Mouse (Mus musculus): ENCODE measurements around the gene Mlana. TPM values are rescaled to one million over a fixed set of nuclear protein-coding genes. Genes with fewer than 3 reads are reported as not detected.

The Mlana gene
- polyA plus RNA-seq, 1 experiment from 2014 or later = not detected

DNA sequence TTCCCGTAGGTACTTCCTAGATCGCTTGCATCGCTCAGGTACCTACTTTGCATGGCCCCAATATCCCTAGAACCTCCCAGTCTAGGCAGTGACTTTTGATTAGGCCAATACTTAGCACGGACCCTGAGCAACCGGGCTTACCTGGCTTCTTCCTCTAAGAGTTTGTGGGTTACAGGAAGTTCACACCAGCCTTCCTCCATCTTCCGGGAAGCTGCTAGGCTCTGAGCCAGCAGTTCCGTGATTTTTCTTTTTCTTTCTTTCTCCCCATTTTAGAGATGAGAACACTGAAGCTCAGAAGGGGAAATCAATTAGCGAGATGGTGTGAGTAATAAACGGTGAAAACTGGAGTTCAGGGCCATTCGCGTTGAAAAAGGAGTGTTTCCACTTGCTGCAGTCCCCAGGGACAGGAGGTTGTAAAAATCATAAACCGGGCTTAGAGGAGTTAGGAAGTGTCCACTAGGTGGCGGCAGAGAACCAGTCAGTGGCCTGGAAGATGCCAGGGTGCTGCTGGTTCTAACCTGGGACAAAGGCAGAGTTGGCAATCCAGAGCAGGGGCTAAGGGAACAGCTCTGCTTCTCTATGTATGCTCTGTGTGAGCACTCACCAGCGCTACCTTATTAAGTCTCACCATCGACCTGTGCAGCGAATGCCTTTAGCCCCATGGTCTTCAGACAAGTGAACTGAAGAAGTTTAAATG is 13.6 kb upstream of the Mlana start:
- Histone ChIP-seq H3K9me3 (replicated peaks; ENCODE audit: control insufficient read depth, low read length) (peaks cover 3% of the 10 kb centered on the region; the same call in 1 of the 2 replicates), H3K4me1 (ENCODE audit: control insufficient read depth, insufficient read depth, low read length) (no peaks in the 10 kb centered on the region), H3K9ac (ENCODE audit: low read length) (no peak overlapping the region), H3K4me2 (ENCODE audit: low read depth, low read length) (no peak overlapping the region), H3K27ac (ENCODE audit: low read length) (no peak overlapping the region), H3K36me3 (ENCODE audit: control insufficient read depth, insufficient read depth, low read length) (no peaks in the 10 kb centered on the region), H3K4me3 (replicated peaks; ENCODE audit: low read length) (no peak overlapping the region), H3K27me3 (ENCODE audit: control insufficient read depth, insufficient read depth, low read length) (no peaks in the 10 kb centered on the region)
- no peak for ATAC-seq (ENCODE audit: insufficient read depth, low FRiP score)
- 52% methylated on average over 16 of the region's 16 CpGs for WGBS

- 88% methylated on average over 10 of the region's 10 CpGs for WGBS
Measured at GRCm38 (mm10) chr19:29695071-29695470, 2.6 kb upstream of the Mlana start.

GRCm38 (mm10) chr19:29696309-29696708 is 1.3 kb upstream of the Mlana start:
- ATAC-seq (ENCODE audit: insufficient read depth, low FRiP score) = no peak
- WGBS = 90% methylated on average over 4 of the region's 4 CpGs
- Histone ChIP-seq H3K36me3 (ENCODE audit: control insufficient read depth, insufficient read depth, low read length) (no peaks in the 10 kb centered on the region), H3K4me3 (replicated peaks; ENCODE audit: low read length) (no peak overlapping the region), H3K4me2 (ENCODE audit: low read depth, low read length) (no peak overlapping the region), H3K9me3 (replicated peaks; ENCODE audit: control insufficient read depth, low read length) (no peaks in the 10 kb centered on the region), H3K27me3 (ENCODE audit: control insufficient read depth, insufficient read depth, low read length) (no peaks in the 10 kb centered on the region), H3K9ac (ENCODE audit: low read length) (no peak overlapping the region), H3K27ac (ENCODE audit: low read length) (no peak overlapping the region), H3K4me1 (ENCODE audit: control insufficient read depth, insufficient read depth, low read length) (no peaks in the 10 kb centered on the region)

More at GRCm38 (mm10) chr19:29695071-29695470, 2.6 kb upstream of the Mlana start:
- H3K4me3 ChIP-seq (replicated peaks; ENCODE audit: low read length) = no peak overlapping the region
- no peaks in the 10 kb centered on the region for H3K36me3 ChIP-seq (ENCODE audit: control insufficient read depth, insufficient read depth, low read length)
- no peak overlapping the region for H3K9ac ChIP-seq (ENCODE audit: low read length)
- H3K27ac ChIP-seq (ENCODE audit: low read length) = no peak overlapping the region
- no peaks in the 10 kb centered on the region for H3K4me1 ChIP-seq (ENCODE audit: control insufficient read depth, insufficient read depth, low read length)
- H3K27me3 ChIP-seq (ENCODE audit: control insufficient read depth, insufficient read depth, low read length) = no peaks in the 10 kb centered on the region
- no peak overlapping the region for H3K4me2 ChIP-seq (ENCODE audit: low read depth, low read length)
- H3K9me3 ChIP-seq (replicated peaks; ENCODE audit: control insufficient read depth, low read length) = no peaks in the 10 kb centered on the region
- no peak for ATAC-seq (ENCODE audit: insufficient read depth, low FRiP score)

DNA sequence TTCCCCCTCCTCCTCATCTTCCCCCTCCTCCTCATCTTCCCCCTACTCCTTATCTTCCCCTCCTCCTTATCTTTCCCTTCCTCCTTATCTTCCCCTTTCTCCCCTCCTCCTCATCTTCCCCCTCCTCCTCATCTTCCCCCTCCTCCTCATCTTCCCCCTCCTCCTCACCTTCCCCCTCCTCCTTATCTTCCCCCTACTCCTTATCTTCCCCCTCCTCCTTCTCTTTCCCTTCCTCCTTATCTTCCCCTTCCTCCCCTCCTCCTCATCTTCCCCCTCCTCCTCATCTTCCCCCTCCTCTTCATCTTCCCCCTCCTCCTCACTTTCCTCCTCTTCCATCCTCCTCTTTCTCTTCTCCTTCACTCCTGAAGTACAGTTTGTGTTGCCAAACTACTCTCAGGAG is 784 bp upstream of the Mlana start:
- Histone ChIP-seq H3K9me3 (replicated peaks; ENCODE audit: control insufficient read depth, low read length) (no peaks in the 10 kb centered on the region), H3K4me1 (ENCODE audit: control insufficient read depth, insufficient read depth, low read length) (no peaks in the 10 kb centered on the region), H3K27ac (ENCODE audit: low read length) (no peak overlapping the region), H3K4me2 (ENCODE audit: low read depth, low read length) (no peak overlapping the region), H3K36me3 (ENCODE audit: control insufficient read depth, insufficient read depth, low read length) (no peaks in the 10 kb centered on the region), H3K9ac (ENCODE audit: low read length) (no peak overlapping the region), H3K4me3 (replicated peaks; ENCODE audit: low read length) (no peak overlapping the region), H3K27me3 (ENCODE audit: control insufficient read depth, insufficient read depth, low read length) (no peaks in the 10 kb centered on the region)
- no peak for ATAC-seq (ENCODE audit: insufficient read depth, low FRiP score)

DNA sequence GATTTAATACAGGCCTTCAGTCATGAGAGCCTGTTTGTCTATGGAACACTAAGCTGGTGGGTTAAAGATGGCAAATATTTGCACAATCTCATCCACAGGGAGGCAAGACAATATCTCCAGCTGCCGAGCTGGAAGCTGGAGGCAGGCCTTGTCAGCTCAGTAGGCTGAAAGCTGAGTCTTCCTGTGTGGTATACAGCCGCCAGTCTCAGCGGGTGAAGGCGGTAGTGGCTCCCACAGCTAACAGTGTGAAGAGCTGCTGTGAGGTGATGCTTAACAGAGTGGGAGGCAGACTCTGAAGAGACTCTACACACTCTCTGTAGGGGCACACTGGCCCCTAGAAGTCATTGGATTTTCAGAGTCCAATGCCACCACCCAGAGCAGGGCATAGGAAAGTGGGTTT is 4.1 kb downstream of the Mlana start:
- no peak overlapping the region for H3K4me2 ChIP-seq (ENCODE audit: low read depth, low read length)
- H3K9me3 ChIP-seq (replicated peaks; ENCODE audit: control insufficient read depth, low read length) = no peaks in the 10 kb centered on the region
- WGBS = 58% methylated on average over 4 of the region's 4 CpGs
- H3K9ac ChIP-seq (ENCODE audit: low read length) = no peak overlapping the region
- H3K4me1 ChIP-seq (ENCODE audit: control insufficient read depth, insufficient read depth, low read length) = no peaks in the 10 kb centered on the region
- H3K36me3 ChIP-seq (ENCODE audit: control insufficient read depth, insufficient read depth, low read length) = no peaks in the 10 kb centered on the region
- no peak overlapping the region for H3K27ac ChIP-seq (ENCODE audit: low read length)
- no peak for ATAC-seq (ENCODE audit: insufficient read depth, low FRiP score)
- no peaks in the 10 kb centered on the region for H3K27me3 ChIP-seq (ENCODE audit: control insufficient read depth, insufficient read depth, low read length)
- no peak overlapping the region for H3K4me3 ChIP-seq (replicated peaks; ENCODE audit: low read length)

DNA sequence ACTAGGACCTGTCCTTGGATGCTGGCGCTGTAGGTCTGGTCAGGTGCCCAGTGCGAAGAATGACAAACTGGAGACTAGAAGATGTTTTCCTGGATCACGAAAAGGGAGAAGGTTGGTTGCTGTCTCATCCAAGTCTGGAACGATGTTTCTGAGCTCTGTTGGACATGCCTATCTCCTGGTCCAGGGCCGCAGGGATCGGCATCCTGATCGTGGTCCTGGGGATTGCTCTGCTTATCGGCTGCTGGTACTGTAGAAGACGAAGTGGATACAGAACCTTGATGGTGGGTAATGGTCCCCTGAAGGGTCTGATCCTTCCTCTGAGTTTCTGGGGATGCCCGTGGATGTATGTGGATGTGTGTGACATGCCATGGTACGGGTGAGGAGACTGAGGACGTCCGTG is 6.8 kb downstream of the Mlana start:
- H3K9ac ChIP-seq (ENCODE audit: low read length) = no peak overlapping the region

GRCm38 (mm10) chr19:29707314-29707898 is 9.8 kb downstream of the Mlana start:
- no peak for ATAC-seq (ENCODE audit: insufficient read depth, low FRiP score)
- Histone ChIP-seq H3K36me3 (ENCODE audit: control insufficient read depth, insufficient read depth, low read length) (no peaks in the 10 kb centered on the region), H3K27ac (ENCODE audit: low read length) (no peak overlapping the region), H3K9me3 (replicated peaks; ENCODE audit: control insufficient read depth, low read length) (no peaks in the 10 kb centered on the region), H3K4me2 (ENCODE audit: low read depth, low read length) (peak overlapping the region; percentile 47), H3K4me1 (ENCODE audit: control insufficient read depth, insufficient read depth, low read length) (no peaks in the 10 kb centered on the region), H3K4me3 (replicated peaks; ENCODE audit: low read length) (no peak overlapping the region; the same call in 1 of the 2 replicates), H3K27me3 (ENCODE audit: control insufficient read depth, insufficient read depth, low read length) (no peaks in the 10 kb centered on the region), H3K9ac (ENCODE audit: low read length) (no peak overlapping the region)
- 83% methylated on average over 9 of the region's 9 CpGs for WGBS

More for the DNA sequence above, 6.8 kb downstream of the Mlana start:
- ATAC-seq (ENCODE audit: insufficient read depth, low FRiP score) = no peak
- no peak overlapping the region for H3K4me2 ChIP-seq (ENCODE audit: low read depth, low read length)
- H3K36me3 ChIP-seq (ENCODE audit: control insufficient read depth, insufficient read depth, low read length) = no peaks in the 10 kb centered on the region
- no peaks in the 10 kb centered on the region for H3K4me1 ChIP-seq (ENCODE audit: control insufficient read depth, insufficient read depth, low read length)
- H3K27me3 ChIP-seq (ENCODE audit: control insufficient read depth, insufficient read depth, low read length) = no peaks in the 10 kb centered on the region
- WGBS = 91% methylated on average over 13 of the region's 13 CpGs
- H3K9me3 ChIP-seq (replicated peaks; ENCODE audit: control insufficient read depth, low read length) = no peaks in the 10 kb centered on the region
- H3K4me3 ChIP-seq (replicated peaks; ENCODE audit: low read length) = no peak overlapping the region
- no peak overlapping the region for H3K27ac ChIP-seq (ENCODE audit: low read length)

DNA sequence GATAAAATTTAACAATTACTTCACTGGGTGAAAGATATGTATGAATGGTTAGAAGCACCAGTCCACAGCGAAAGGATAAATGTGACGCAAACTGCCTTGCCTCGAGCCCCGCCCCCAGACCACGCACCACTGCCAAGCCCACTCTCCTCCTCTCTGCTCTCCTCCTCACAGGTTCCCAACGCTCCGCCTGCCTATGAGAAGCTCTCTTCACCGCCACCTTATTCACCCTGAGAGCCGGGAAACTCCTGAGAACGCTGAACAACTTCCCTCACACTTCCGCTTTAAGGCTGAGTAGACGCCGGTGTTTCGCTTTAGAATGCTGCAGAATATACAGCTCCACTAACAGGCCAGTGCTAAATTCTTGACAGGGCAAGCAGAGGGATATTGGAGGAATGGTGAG is 10.4 kb downstream of the Mlana start:
- H3K27ac ChIP-seq (ENCODE audit: low read length) = no peak overlapping the region
- H3K27me3 ChIP-seq (ENCODE audit: control insufficient read depth, insufficient read depth, low read length) = no peaks in the 10 kb centered on the region
- 40% methylated on average over 14 of the region's 14 CpGs for WGBS
- H3K4me1 ChIP-seq (ENCODE audit: control insufficient read depth, insufficient read depth, low read length) = no peaks in the 10 kb centered on the region
- no peak overlapping the region for H3K9ac ChIP-seq (ENCODE audit: low read length)
- no peaks in the 10 kb centered on the region for H3K36me3 ChIP-seq (ENCODE audit: control insufficient read depth, insufficient read depth, low read length)
- no peak for ATAC-seq (ENCODE audit: insufficient read depth, low FRiP score)
- H3K9me3 ChIP-seq (replicated peaks; ENCODE audit: control insufficient read depth, low read length) = no peaks in the 10 kb centered on the region
- peak overlapping the region; percentile 47 for H3K4me2 ChIP-seq (ENCODE audit: low read depth, low read length)
- peak overlapping the region; percentile 39 for H3K4me3 ChIP-seq (replicated peaks; ENCODE audit: low read length)

- H3K4me1 ChIP-seq (ENCODE audit: control insufficient read depth, insufficient read depth, low read length) = no peaks in the 10 kb centered on the region
- ATAC-seq (ENCODE audit: insufficient read depth, low FRiP score) = no peak
- H3K9me3 ChIP-seq (replicated peaks; ENCODE audit: control insufficient read depth, low read length) = no peaks in the 10 kb centered on the region
- H3K27me3 ChIP-seq (ENCODE audit: control insufficient read depth, insufficient read depth, low read length) = no peaks in the 10 kb centered on the region
- H3K36me3 ChIP-seq (ENCODE audit: control insufficient read depth, insufficient read depth, low read length) = no peaks in the 10 kb centered on the region
- H3K4me3 ChIP-seq (replicated peaks; ENCODE audit: low read length) = peak overlapping the region; percentile 39
- H3K9ac ChIP-seq (ENCODE audit: low read length) = no peak overlapping the region; the same call in 1 of the 2 replicates
- 54% methylated on average over 5 of the region's 5 CpGs for WGBS
- H3K27ac ChIP-seq (ENCODE audit: low read length) = no peak overlapping the region
- H3K4me2 ChIP-seq (ENCODE audit: low read depth, low read length) = peak overlapping the region; percentile 47
Measured at GRCm38 (mm10) chr19:29708461-29708860, 10.8 kb downstream of the Mlana start.
